Mouse (Mus musculus) forebrain, embryonic 10.5 days (tissue): ENCODE results near the gene Pramef17. TPM values are rescaled to one million over a fixed set of nuclear protein-coding genes. Genes with fewer than 3 reads are reported as not detected.
"Not testable (repeated sequence)": the region's sequence is repeated elsewhere in the genome, so short reads cannot be mapped to it uniquely, and the experiment has no call there.

ENCODE experiments used
- DNase-seq: peaks from one replicate; pipeline ENCODE4 v3.0.0-alpha.2; 2017; ENCODE audit warnings: low spot score; ENCODE audit errors: extremely low spot score
- H3K27ac ChIP-seq: fragments of 300-500 bp; sonication (generic); 2 replicates; pipeline ENCODE4 v1.5.1; 2016; ENCODE audit warnings: mild to moderate bottlenecking
- H3K27me3 ChIP-seq: fragments of 300-500 bp; sonication (generic); 2 replicates; pipeline ENCODE4 v1.6.1; 2016; ENCODE audit warnings: mild to moderate bottlenecking; ENCODE audit not compliant: poor library complexity, severe bottlenecking
- H3K36me3 ChIP-seq: fragments of 300-500 bp; sonication (generic); replicated peaks from 2 replicates; pipeline ENCODE4 v1.6.1; 2016; ENCODE audit warnings: mild to moderate bottlenecking, moderate library complexity
- H3K4me1 ChIP-seq: fragments of 300-500 bp; sonication (generic); 2 replicates; pipeline ENCODE4 v1.6.1; 2016
- H3K4me3 ChIP-seq: fragments of 300-500 bp; sonication (generic); 2 replicates; pipeline ENCODE4 v1.5.1; 2016; ENCODE audit warnings: mild to moderate bottlenecking, moderate library complexity
- H3K9me3 ChIP-seq: fragments of 300-500 bp; sonication (generic); 2 replicates; pipeline ENCODE4 v1.6.1; 2016; ENCODE audit warnings: mild to moderate bottlenecking, moderate library complexity
- WGBS: fragments of 180-500 bp; shearing (Covaris S2); methylation state at CpG from one replicate; pipeline ENCODE4 v1.1.7; 2016; 5-methylcytosine and 5-hydroxymethylcytosine counted together
- polyA plus RNA-seq: library from polyadenylated mRNA; unstranded; fragments of >200 nt; fragmentation: Nextera tagmentation; extraction: Ambion mirVana; gene quantifications from 2 replicates; pipeline ENCODE4 v1.2.1, GENCODE M21; 2016

Gene Pramef17
- not detected in 2 replicates for polyA plus RNA-seq

GRCm38 (mm10) chr4:143994269-143994668 is at the start of gene Pramef17:
Gene Pramef17, minus strand, starts transcription at chr4:143994369.
- 66% methylated on average over 3 of the region's 3 CpGs for WGBS
- not testable (repeated sequence) for H3K4me1 ChIP-seq, H3K27me3 ChIP-seq, H3K27ac ChIP-seq, H3K4me3 ChIP-seq, DNase-seq, H3K36me3 ChIP-seq
- H3K9me3 ChIP-seq = peaks cover 17% of the 10 kb centered on the region

GRCm38 (mm10) chr4:143988126-143988525 is 6.0 kb downstream of the Pramef17 start:
- not testable (repeated sequence) for DNase-seq, H3K27me3 ChIP-seq, H3K4me3 ChIP-seq, H3K36me3 ChIP-seq, H3K4me1 ChIP-seq, H3K27ac ChIP-seq, H3K9me3 ChIP-seq
- 95% methylated on average over 17 of the region's 17 CpGs for WGBS

GRCm38 (mm10) chr4:143987475-143987941 is 6.7 kb downstream of the Pramef17 start:
- not testable (repeated sequence) for H3K27ac ChIP-seq, H3K36me3 ChIP-seq, H3K4me3 ChIP-seq, DNase-seq, H3K4me1 ChIP-seq, H3K27me3 ChIP-seq
- WGBS = 90% methylated on average over 12 of the region's 17 CpGs
- H3K9me3 ChIP-seq = peaks cover 13% of the 10 kb centered on the region; the same call in 1 of the 2 replicates

- not testable (repeated sequence) for H3K4me3 ChIP-seq, DNase-seq, H3K36me3 ChIP-seq, H3K27me3 ChIP-seq, H3K4me1 ChIP-seq, H3K27ac ChIP-seq
- peaks cover 16% of the 10 kb centered on the region; the same call in 1 of the 2 replicates for H3K9me3 ChIP-seq
- 100% methylated on average over 7 of the region's 9 CpGs for WGBS
These were observed 8.4 kb downstream of the Pramef17 start for GRCm38 (mm10) chr4:143985733-143986132.

GRCm38 (mm10) chr4:143985165-143985564 is 9.0 kb downstream of the Pramef17 start:
- H3K4me1 ChIP-seq, DNase-seq, H3K27ac ChIP-seq, H3K27me3 ChIP-seq, H3K4me3 ChIP-seq, H3K36me3 ChIP-seq: not testable (repeated sequence)
- peaks cover 16% of the 10 kb centered on the region; the same call in 1 of the 2 replicates for H3K9me3 ChIP-seq
- WGBS = no CpG with 5 or more reads among the region's 7 CpGs

GRCm38 (mm10) chr4:143983446-143983845 is 10.7 kb downstream of the Pramef17 start:
- not testable (repeated sequence) for H3K4me3 ChIP-seq, DNase-seq, H3K27ac ChIP-seq, H3K4me1 ChIP-seq, H3K36me3 ChIP-seq, H3K27me3 ChIP-seq
- WGBS = 73% methylated on average over 1 of the region's 1 CpGs
- peaks cover 18% of the 10 kb centered on the region; the same call in 1 of the 2 replicates for H3K9me3 ChIP-seq

GRCm38 (mm10) chr4:143966850-143967249 is 27.3 kb downstream of the Pramef17 start, which contains the start of gene Gm13101:
Gene Gm13101, minus strand, starts transcription at chr4:143966950.
- H3K4me1 ChIP-seq = not testable (repeated sequence)
- 63% methylated on average over 2 of the region's 2 CpGs for WGBS

GRCm38 (mm10) chr4:143950916-143951315 is 43.3 kb downstream of the Pramef17 start, which contains the start of gene Pramef25:
Gene Pramef25, minus strand, starts transcription at chr4:143951016.
- DNase-seq, H3K27ac ChIP-seq, H3K4me3 ChIP-seq, H3K36me3 ChIP-seq, H3K4me1 ChIP-seq, H3K27me3 ChIP-seq: not testable (repeated sequence)
- WGBS = 85% methylated on average over 1 of the region's 1 CpGs
- H3K9me3 ChIP-seq = peaks cover 41% of the 10 kb centered on the region

More at GRCm38 (mm10) chr4:143966850-143967249, 27.3 kb downstream of the Pramef17 start, which contains the start of gene Gm13101:
- H3K4me3 ChIP-seq, H3K27ac ChIP-seq, H3K27me3 ChIP-seq, H3K36me3 ChIP-seq, DNase-seq: not testable (repeated sequence)
- H3K9me3 ChIP-seq = peaks cover 24% of the 10 kb centered on the region; the same call in 1 of the 2 replicates

Other genes starting within 250 kb of the Pramef17 start
- not detected in 2 replicates for gene Gm13023, start 205.0 kb downstream of the Pramef17 start, polyA plus RNA-seq
- gene Gm13084, start 178.3 kb downstream of the Pramef17 start, polyA plus RNA-seq = not detected in 2 replicates
- not detected in 2 replicates for gene Gm13103, start 147.9 kb downstream of the Pramef17 start, polyA plus RNA-seq
- not detected in 2 replicates for gene Pramef6, start 94.0 kb downstream of the Pramef17 start, polyA plus RNA-seq
- gene Pramef25, start 43.4 kb downstream of the Pramef17 start, polyA plus RNA-seq = not detected in 2 replicates
- gene Gm13101, start 27.4 kb downstream of the Pramef17 start, polyA plus RNA-seq = not detected in 2 replicates
- gene Pramel4, start 64.8 kb upstream of the Pramef17 start, polyA plus RNA-seq = not detected in 2 replicates
- not detected in 2 replicates for gene Gm13102, start 112.1 kb upstream of the Pramef17 start, polyA plus RNA-seq
- gene Oog3, start 168.3 kb upstream of the Pramef17 start, polyA plus RNA-seq = not detected in 2 replicates
- not detected in 2 replicates for gene Oog2, start 196.3 kb upstream of the Pramef17 start, polyA plus RNA-seq
- gene C87977, start 218.9 kb upstream of the Pramef17 start, polyA plus RNA-seq = not detected in 2 replicates